Mouse (Mus musculus) C2C12 (cell line): Measurements from ENCODE around the gene Pnmt.

Experiments
- CEBPB ChIP-seq: IDR thresholded peaks from one replicate; pipeline ENCODE4 v1.6.1; 2011; ENCODE audit warnings: low read depth, mild to moderate bottlenecking, control low read depth, moderate library complexity
- CTCF ChIP-seq: IDR thresholded peaks from one replicate; pipeline ENCODE4 v1.5.1; 2011; ENCODE audit not compliant: control insufficient read depth, insufficient read depth, insufficient read length
- FOSL1 ChIP-seq: IDR thresholded peaks from one replicate; pipeline ENCODE4 v1.8.0; 2011; ENCODE audit warnings: mild to moderate bottlenecking, low read length; ENCODE audit not compliant: poor library complexity, insufficient read depth, severe bottlenecking
- MAX ChIP-seq: IDR thresholded peaks from one replicate; pipeline ENCODE4 v1.6.1; 2011; ENCODE audit warnings: mild to moderate bottlenecking, control low read depth
- MYOD1 ChIP-seq: IDR thresholded peaks from one replicate; pipeline ENCODE4 v1.6.1; 2011; ENCODE audit warnings: low read depth; ENCODE audit not compliant: control insufficient read depth, insufficient read length
- MYOG ChIP-seq: IDR thresholded peaks from one replicate; pipeline ENCODE4 v1.6.1; 2011; ENCODE audit not compliant: control insufficient read depth, insufficient read length; ENCODE audit errors: extremely low read depth
- USF1 ChIP-seq: IDR thresholded peaks from one replicate; pipeline ENCODE4 v1.6.1; 2011; ENCODE audit warnings: low read depth, mild to moderate bottlenecking, control low read depth, moderate library complexity

DNA sequence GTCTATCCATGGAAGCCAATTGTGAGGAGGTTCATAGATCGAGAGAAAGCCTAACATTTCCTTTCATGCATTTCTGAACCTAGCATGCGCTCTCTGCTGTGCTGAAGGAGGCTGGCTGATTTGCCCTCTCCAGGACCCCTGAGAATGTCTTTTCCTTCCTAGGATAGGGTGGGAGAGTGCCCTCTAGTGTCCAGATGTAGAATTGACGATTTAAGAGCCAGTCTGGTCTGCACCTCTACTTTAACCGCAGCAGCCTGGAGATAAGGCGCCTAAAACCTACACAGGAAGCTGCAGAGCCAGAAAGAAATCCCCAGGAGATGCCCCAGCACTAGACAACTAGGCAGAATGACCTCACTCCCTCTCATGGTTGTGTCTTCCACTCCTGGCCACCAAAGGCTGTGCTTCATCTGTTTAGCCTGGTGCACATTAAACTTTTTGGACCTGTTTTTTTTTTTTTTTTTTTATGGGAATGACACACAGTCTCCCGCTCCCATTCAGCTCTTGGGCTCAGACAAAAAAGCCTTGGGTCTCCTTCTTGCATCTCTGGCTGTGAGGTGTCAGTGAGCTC lies 30.4 kb upstream of the Pnmt start:
- peak; percentile 35 for TF ChIP-seq CTCF
- no peak for TF ChIP-seq MYOD1
- no peak for TF ChIP-seq USF1
- no peak for TF ChIP-seq MAX
- no peak for TF ChIP-seq MYOG
- TF ChIP-seq CEBPB = no peak
- no peak for TF ChIP-seq FOSL1
